Mouse (Mus musculus) limb, embryonic 15.5 days (tissue): ENCODE measurements around the gene Mapkapk2. TPM values are rescaled to one million over a fixed set of nuclear protein-coding genes. Genes with fewer than 3 reads are reported as not detected.

ENCODE experiments used
- ATAC-seq: fragments of 200-750 bp; cut with Nextera tagmentation; 2 replicates; pipeline ENCODE4 v1.8.0; 2017; ENCODE audit warnings: low read depth, moderate TSS enrichment; ENCODE audit not compliant: insufficient number of reproducible peaks, low FRiP score, low TSS enrichment
- H3K27ac ChIP-seq: fragments of 300-500 bp; sonication (generic); 2 replicates; pipeline ENCODE4 v1.5.1; 2015; ENCODE audit warnings: moderate library complexity, mild to moderate bottlenecking, inconsistent platforms
- H3K27me3 ChIP-seq: fragments of 300-500 bp; sonication (generic); 2 replicates; pipeline ENCODE4 v1.6.1; 2015; ENCODE audit warnings: inconsistent platforms
- H3K36me3 ChIP-seq: fragments of 300-500 bp; sonication (generic); 2 replicates; pipeline ENCODE4 v1.6.1; 2015; ENCODE audit warnings: inconsistent platforms
- H3K4me1 ChIP-seq: fragments of 300-500 bp; sonication (generic); 2 replicates; pipeline ENCODE4 v1.6.1; 2015; ENCODE audit warnings: inconsistent platforms
- H3K4me2 ChIP-seq: fragments of 300-500 bp; sonication (generic); 2 replicates; pipeline ENCODE4 v1.6.1; 2015; ENCODE audit warnings: mild to moderate bottlenecking, inconsistent platforms
- H3K4me3 ChIP-seq: fragments of 300-500 bp; sonication (generic); 2 replicates; pipeline ENCODE4 v1.5.1; 2015; ENCODE audit warnings: mild to moderate bottlenecking, inconsistent platforms
- H3K9ac ChIP-seq: fragments of 300-500 bp; sonication (generic); 2 replicates; pipeline ENCODE4 v1.6.1; 2015; ENCODE audit warnings: inconsistent platforms
- H3K9me3 ChIP-seq: fragments of 300-500 bp; sonication (generic); 2 replicates; pipeline ENCODE4 v1.6.1; 2016; ENCODE audit warnings: inconsistent platforms
- WGBS: fragments of 180-500 bp; shearing (Covaris S2); methylation state at CpG from one replicate; pipeline ENCODE4 v1.1.7; 2015; 5-methylcytosine and 5-hydroxymethylcytosine counted together
- polyA plus RNA-seq: library from polyadenylated mRNA; unstranded; fragments of >200 nt; fragmentation: Nextera tagmentation; extraction: Ambion mirVana; gene quantifications from 2 replicates; pipeline ENCODE4 v1.2.1, GENCODE M21; 2015

Mapkapk2 gene
- polyA plus RNA-seq, 1 experiment from 2014 or later: 36.1 TPM

DNA sequence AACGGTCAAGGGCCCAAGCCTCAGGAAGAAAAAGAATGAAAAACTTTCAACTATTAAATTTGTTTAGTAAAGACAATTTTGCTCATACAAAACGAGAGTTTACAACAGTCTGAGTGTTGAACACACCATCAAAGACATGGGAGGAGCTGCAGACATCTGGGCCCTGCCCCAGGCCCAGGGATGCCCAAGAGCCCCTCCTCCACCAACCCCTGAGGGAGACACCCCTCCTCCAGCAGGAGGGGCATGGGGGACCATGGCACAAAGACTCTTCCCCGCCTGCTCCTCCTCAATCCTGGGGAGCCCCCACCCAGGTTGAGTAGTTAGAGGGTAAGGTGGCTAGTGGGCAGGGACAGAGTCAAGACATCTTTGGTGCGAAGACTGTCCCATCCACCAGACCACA, 44.0 kb downstream of the Mapkapk2 start:
- 61% methylated on average over 4 of the region's 4 CpGs for WGBS
- no peak overlapping the region for H3K9ac ChIP-seq
- no peak overlapping the region for H3K4me2 ChIP-seq
- no peak overlapping the region for H3K4me3 ChIP-seq
- H3K36me3 ChIP-seq: peaks cover 54% of the 10 kb centered on the region
- H3K27ac ChIP-seq: no peak overlapping the region
- no peaks in the 10 kb centered on the region for H3K27me3 ChIP-seq
- H3K9me3 ChIP-seq: no peaks in the 10 kb centered on the region
- H3K4me1 ChIP-seq: peaks cover 10% of the 10 kb centered on the region
- 0 out of 2 replicates have a peak, but pooled peaks have one; percentile 27 for ATAC-seq

DNA sequence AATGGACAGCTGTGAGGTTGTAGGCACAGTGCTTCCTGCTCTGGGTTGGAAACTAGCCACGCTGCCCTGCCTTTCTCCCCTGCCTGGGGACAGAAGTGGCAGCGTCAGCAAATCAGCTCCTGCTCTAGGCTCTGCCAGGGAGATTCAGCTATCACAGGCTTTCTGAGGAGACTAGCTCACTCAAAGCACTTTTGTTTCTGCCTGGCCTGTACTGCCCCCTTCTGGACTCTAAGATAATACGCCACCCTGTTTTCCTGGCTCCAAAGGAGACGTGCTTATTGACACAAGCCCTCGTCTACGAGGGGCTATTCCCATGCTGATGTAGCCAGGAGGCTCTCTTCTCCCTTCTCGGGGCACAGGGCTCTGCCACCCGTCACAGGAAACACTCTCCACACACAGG, 44.4 kb downstream of the Mapkapk2 start:
- Histone ChIP-seq H3K27me3 (no peaks in the 10 kb centered on the region), H3K9ac (no peak overlapping the region), H3K9me3 (no peaks in the 10 kb centered on the region), H3K4me3 (no peak overlapping the region), H3K4me2 (no peak overlapping the region), H3K36me3 (peaks cover 54% of the 10 kb centered on the region), H3K27ac (no peak overlapping the region), H3K4me1 (peaks cover 10% of the 10 kb centered on the region)
- 11% methylated on average over 8 of the region's 8 CpGs for WGBS
- ATAC-seq: no peak

DNA sequence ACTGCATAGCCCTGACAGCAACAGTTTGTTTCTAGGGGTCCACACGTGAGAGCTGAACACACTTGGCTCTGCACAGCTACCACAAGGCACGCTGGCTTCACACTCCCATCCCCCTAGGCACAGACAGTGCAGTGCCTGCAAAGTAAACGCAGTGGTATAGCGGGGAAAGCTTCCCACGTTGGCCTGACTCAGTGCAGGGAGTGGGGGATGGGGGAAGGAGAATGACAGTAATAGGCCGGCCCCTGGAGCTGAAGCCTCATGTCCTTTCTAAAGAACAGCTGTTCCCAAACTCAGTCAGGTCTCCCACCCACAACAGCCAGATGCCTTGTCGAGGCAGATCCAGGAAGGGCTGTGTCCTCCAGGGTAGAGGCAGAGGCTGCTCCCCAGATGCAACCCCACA, 46.6 kb downstream of the Mapkapk2 start:
- 41% methylated on average over 7 of the region's 7 CpGs for WGBS
- ATAC-seq: no peak
- no peak overlapping the region for H3K4me2 ChIP-seq

GRCm38 (mm10) chr1:131050617-131051016, 47.0 kb downstream of the Mapkapk2 start:
- H3K27ac ChIP-seq: no peak overlapping the region
- H3K4me3 ChIP-seq: no peak overlapping the region
- H3K4me2 ChIP-seq: no peak overlapping the region
- ATAC-seq: no peak
- no peak overlapping the region for H3K9ac ChIP-seq
- peaks cover 10% of the 10 kb centered on the region for H3K4me1 ChIP-seq
- 81% methylated on average over 5 of the region's 5 CpGs for WGBS
- no peaks in the 10 kb centered on the region for H3K27me3 ChIP-seq
- no peaks in the 10 kb centered on the region for H3K9me3 ChIP-seq
- H3K36me3 ChIP-seq: peaks cover 28% of the 10 kb centered on the region

More for the DNA sequence above, 46.6 kb downstream of the Mapkapk2 start:
- no peak overlapping the region for H3K27ac ChIP-seq
- H3K9me3 ChIP-seq: no peaks in the 10 kb centered on the region
- H3K36me3 ChIP-seq: peaks cover 33% of the 10 kb centered on the region
- H3K4me1 ChIP-seq: peaks cover 10% of the 10 kb centered on the region
- no peak overlapping the region for H3K4me3 ChIP-seq
- no peaks in the 10 kb centered on the region for H3K27me3 ChIP-seq
- H3K9ac ChIP-seq: no peak overlapping the region

DNA sequence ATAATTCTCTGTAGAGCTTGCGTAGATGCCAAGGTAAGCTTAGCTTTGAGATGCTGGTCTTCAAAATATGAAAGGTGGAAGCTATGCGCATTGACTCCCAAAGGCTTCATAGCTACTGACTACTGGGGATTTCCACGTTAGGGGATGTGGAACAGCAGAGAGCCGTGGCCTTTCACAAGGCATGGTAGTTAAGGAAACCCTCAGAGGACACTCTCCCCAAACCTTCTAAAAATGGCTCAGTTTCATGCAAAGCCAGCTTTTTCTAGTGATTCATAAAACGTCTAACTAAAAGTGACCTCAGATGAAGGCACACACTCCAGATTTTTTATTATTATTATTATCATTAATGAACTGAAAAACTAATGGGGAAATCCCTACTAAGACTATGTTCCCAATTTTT, 47.6 kb downstream of the Mapkapk2 start:
- no peak for ATAC-seq
- H3K9ac ChIP-seq: no peak overlapping the region
- peaks cover 22% of the 10 kb centered on the region for H3K36me3 ChIP-seq
- no peak overlapping the region for H3K4me3 ChIP-seq
- no peaks in the 10 kb centered on the region for H3K27me3 ChIP-seq
- no peaks in the 10 kb centered on the region for H3K9me3 ChIP-seq
- no peak overlapping the region for H3K4me2 ChIP-seq
- no peak overlapping the region for H3K27ac ChIP-seq
- H3K4me1 ChIP-seq: peaks cover 10% of the 10 kb centered on the region
- WGBS: 79% methylated on average over 5 of the region's 5 CpGs

DNA sequence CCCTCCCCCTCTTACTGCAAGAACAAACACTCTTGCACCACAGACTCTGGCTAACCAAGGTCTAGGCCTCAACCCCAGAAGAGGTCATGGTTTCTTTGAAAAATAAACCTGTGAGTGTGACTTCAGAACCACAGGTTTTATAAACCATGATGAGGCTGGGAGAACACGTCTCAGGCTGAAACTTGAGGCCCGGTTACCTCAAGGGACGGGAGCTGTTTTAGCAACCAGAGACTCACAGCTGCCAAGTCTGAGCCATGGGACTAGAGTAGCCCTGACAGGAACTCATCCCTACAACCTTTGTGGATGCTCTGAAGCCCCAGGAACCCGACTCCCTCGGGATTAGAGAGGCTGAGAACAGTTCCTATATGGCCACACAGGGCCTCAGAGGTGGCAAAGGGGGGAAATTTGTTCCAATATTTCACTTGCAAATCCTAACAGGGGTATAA, 48.2 kb downstream of the Mapkapk2 start:
- Histone ChIP-seq H3K4me3 (no peak overlapping the region), H3K27ac (no peak overlapping the region), H3K9ac (no peak overlapping the region), H3K9me3 (no peaks in the 10 kb centered on the region), H3K36me3 (peaks cover 16% of the 10 kb centered on the region), H3K27me3 (no peaks in the 10 kb centered on the region), H3K4me2 (no peak overlapping the region), H3K4me1 (peaks cover 10% of the 10 kb centered on the region)
- ATAC-seq: no peak
- WGBS: 59% methylated on average over 5 of the region's 5 CpGs

- H3K4me2 ChIP-seq: no peak overlapping the region
- H3K27ac ChIP-seq: no peak overlapping the region
- H3K9me3 ChIP-seq: no peaks in the 10 kb centered on the region
- WGBS: 85% methylated on average over 8 of the region's 8 CpGs
- no peak for ATAC-seq
- peaks cover 10% of the 10 kb centered on the region for H3K4me1 ChIP-seq
- H3K9ac ChIP-seq: no peak overlapping the region
- peaks cover 12% of the 10 kb centered on the region for H3K36me3 ChIP-seq
- H3K4me3 ChIP-seq: no peak overlapping the region
- no peaks in the 10 kb centered on the region for H3K27me3 ChIP-seq
These were observed 48.7 kb downstream of the Mapkapk2 start for GRCm38 (mm10) chr1:131048946-131049345.

DNA sequence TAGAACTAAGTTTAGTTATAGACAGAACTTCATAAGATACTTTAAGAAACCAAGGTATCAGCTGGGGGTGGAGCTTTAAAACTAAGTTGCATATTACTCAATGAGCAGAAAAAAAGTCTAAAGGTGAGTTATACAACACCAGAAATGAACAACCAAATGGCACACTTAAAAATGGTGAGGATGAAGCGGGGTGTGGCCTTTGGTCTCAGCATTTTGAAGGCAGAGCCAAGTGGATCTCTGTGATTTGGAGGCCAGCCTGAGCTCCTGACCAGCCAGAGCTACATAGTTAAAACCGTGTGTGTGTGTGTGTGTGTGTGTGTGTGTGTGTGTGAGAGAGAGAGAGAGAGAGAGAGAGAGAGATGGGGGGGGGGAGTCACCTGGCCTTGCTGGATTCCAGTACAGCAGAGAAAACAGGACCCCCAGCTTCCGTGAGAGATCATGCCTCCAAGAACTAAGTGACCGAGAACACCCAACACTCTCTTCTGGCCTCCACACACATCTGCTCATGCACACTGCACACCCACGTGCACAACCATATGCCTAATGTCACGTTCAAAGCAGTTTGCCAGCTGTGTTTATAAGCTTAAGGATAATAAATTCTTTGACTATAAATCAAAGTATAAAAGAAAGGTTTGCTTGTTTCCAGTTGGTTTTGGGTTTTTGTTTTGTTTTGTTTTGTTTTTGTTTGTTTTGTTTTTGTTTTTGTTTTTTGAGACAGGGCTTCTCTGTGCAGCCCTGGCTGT, 49.3 kb downstream of the Mapkapk2 start:
- Histone ChIP-seq H3K4me3 (no peak overlapping the region), H3K27ac (no peak overlapping the region), H3K4me1 (peaks cover 10% of the 10 kb centered on the region; the same call in 1 of the 2 replicates), H3K9me3 (no peaks in the 10 kb centered on the region), H3K9ac (no peak overlapping the region), H3K27me3 (no peaks in the 10 kb centered on the region), H3K4me2 (no peak overlapping the region), H3K36me3 (peaks cover 8% of the 10 kb centered on the region; the same call in 1 of the 2 replicates)
- no peak for ATAC-seq
- WGBS: 54% methylated on average over 6 of the region's 6 CpGs

DNA sequence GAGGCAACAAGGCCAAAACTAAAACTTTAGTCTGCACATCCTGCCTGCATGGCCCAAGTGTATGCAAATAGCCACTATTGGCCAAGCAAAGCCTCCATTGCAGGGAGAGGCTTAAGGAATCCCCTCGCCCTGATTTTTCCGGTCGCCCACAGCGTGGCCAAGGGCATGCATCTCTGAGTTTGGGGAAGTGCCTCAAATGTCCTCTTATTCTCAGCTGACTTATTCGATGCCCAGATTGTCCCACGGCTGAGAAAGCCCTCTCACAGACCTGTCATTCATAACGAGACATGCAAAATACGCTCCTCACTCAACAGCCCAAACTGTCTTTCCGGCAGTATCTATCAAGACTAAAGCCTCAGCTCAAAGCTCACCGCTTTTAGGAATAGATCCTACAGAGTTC, 51.0 kb downstream of the Mapkapk2 start:
- no peak for ATAC-seq
- H3K36me3 ChIP-seq: no peaks in the 10 kb centered on the region
- 0 out of 2 replicates have a peak, but pooled peaks cover 6% of the 10 kb centered on the region for H3K4me1 ChIP-seq
- H3K4me3 ChIP-seq: no peak overlapping the region
- no peaks in the 10 kb centered on the region for H3K27me3 ChIP-seq
- H3K9me3 ChIP-seq: no peaks in the 10 kb centered on the region
- WGBS: 84% methylated on average over 10 of the region's 10 CpGs
- H3K27ac ChIP-seq: no peak overlapping the region
- H3K9ac ChIP-seq: no peak overlapping the region
- H3K4me2 ChIP-seq: no peak overlapping the region

DNA sequence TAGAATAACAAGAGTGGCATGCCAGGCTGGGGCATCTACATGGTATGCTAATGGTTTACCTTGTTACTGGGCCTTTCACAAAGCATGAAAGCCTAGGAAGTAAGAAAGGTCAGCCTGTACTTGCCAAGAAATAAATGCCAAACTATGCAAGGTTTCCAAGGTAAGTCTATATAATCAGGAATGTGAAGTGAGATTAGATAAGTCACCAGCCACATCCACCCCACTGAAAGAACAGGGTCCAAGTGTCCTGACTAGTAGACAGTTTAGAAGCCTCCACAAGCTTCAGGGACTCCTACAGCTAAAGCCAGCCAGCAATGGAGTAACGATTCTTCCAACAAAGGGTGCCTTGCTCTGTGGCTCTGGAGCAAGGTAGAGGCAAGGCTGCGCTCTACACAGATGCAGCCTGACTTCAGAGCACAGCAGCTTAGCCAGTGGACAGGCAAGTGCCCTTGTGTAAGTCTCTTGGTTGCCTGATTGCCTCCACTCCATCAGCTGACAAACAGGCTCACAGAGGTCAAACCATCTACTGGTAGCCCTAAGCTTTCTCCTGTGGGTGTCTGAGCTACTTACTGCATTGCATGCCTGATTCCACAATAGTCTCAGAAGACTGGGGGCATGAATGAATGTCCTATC, 51.8 kb downstream of the Mapkapk2 start:
- Histone ChIP-seq H3K4me1 (0 out of 2 replicates have a peak, but pooled peaks cover 6% of the 10 kb centered on the region), H3K9me3 (no peaks in the 10 kb centered on the region), H3K36me3 (no peaks in the 10 kb centered on the region), H3K9ac (no peak overlapping the region), H3K27ac (no peak overlapping the region), H3K4me3 (no peak overlapping the region), H3K27me3 (no peaks in the 10 kb centered on the region), H3K4me2 (no peak overlapping the region)
- WGBS: 98% methylated on average over 2 of the region's 2 CpGs
- ATAC-seq: no peak

DNA sequence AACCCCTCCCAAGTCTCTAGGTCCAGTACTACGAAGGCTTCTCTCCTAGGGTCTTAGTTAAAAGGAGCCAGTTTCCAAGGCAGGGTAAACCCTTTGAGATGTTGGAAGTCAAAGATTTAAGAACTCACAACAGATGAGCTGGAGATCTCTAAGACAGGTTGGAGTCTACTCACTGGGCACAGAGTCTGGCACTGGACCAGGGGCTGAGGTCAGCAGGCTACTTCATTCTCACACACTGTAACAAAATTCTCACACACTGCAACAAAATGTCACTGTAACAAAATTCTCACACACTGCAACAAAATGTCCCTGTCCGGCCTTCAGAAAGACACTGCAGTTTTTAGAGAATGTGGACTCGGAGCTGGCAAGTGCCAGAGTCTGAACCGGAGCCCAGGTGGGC, 54.0 kb downstream of the Mapkapk2 start:
- Histone ChIP-seq H3K36me3 (no peaks in the 10 kb centered on the region), H3K4me2 (no peak overlapping the region), H3K9ac (no peak overlapping the region), H3K4me1 (no peaks in the 10 kb centered on the region), H3K27me3 (no peaks in the 10 kb centered on the region), H3K27ac (no peak overlapping the region), H3K4me3 (no peak overlapping the region), H3K9me3 (no peaks in the 10 kb centered on the region)
- WGBS: 88% methylated on average over 4 of the region's 4 CpGs
- no peak for ATAC-seq

DNA sequence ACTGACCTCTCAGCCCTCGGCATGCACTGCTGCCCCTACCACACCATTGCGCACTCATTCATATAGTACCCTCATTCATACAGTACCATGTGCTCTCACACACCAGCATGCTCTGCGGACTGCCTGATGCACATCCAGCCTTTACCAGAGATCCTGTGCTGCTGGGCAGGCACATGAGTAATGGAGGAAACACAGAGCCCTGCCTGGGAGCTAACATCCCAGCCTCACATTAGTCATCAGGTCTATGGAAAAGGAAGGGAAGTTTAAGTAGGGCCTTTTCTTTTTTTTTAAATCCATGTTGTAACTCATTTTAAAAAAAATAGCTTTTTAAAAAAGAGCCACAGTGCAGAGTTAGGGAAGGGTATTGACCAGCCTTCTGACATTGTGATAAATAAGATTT, 54.9 kb downstream of the Mapkapk2 start:
- ATAC-seq: no peak
- Histone ChIP-seq H3K27ac (no peak overlapping the region), H3K4me2 (no peak overlapping the region), H3K4me1 (no peaks in the 10 kb centered on the region), H3K9ac (no peak overlapping the region), H3K4me3 (no peak overlapping the region), H3K27me3 (no peaks in the 10 kb centered on the region), H3K36me3 (no peaks in the 10 kb centered on the region), H3K9me3 (no peaks in the 10 kb centered on the region)
- WGBS: 88% methylated on average over 3 of the region's 3 CpGs
